Mouse (Mus musculus): Measurements from ENCODE around the gene Hnrnpa3.
"Not testable (repeated sequence)": the region's sequence is repeated elsewhere in the genome, so short reads cannot be mapped to it uniquely, and the experiment has no call there.

The Hnrnpa3 gene

DNA sequence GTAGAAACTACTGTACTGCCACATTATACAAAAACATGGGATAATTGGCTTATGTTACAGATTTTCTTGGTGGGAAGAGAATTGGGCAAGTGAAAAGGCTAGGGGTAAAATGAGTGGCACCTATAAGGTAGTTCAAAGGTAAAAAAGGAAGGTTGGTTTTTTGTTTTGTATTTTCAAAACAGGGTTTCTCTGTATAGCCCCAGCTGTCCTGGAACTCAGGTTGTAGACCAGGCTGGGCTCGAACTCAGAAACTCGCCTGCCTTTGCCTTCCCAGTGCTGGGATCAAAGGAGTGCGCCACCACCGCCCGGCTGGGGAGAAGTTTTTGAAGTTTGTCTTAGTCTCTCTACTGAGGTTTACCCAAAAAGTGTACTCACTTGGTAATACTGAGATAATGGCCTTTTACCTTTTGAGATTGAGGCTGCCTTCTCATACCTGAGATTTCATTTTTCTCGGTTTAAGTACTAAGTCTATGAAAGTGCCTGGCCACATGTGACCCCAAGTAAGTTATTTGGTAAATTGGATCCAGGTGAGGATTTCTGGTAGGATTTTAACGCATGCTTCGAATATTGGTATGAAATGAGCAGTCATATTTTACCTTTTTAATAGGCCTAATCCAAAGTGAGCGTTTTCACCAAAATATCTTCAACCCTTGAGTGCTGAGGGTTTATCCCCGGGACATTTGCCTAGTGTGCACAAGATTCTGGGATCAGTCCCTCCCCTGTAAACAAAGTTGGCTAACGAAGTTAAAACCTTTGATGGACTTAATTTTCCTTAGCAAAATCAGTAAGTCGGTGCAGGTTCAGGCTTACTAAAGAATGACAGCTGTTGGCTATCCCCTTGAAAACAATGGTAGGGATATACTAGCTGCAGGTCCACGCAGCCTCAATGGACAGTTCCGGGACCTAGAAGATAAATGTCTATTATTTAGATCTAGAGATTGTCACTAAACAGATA is 10.7 kb downstream of the Hnrnpa3 start:
- in situ Hi-C loops (cut with MboI; ENCODE audit: low pct_unique_long_range_greater_than_20kb in 1 of 2, low sequenced_read_pairs in 2 of 2, unreplicated experiment in 1 of 2): loop anchor here in 1 of 2 experiments (10.0 kb wide), 2 partner anchors 55 to 105 kb away; no protein-coding TSS in a partner anchor

DNA sequence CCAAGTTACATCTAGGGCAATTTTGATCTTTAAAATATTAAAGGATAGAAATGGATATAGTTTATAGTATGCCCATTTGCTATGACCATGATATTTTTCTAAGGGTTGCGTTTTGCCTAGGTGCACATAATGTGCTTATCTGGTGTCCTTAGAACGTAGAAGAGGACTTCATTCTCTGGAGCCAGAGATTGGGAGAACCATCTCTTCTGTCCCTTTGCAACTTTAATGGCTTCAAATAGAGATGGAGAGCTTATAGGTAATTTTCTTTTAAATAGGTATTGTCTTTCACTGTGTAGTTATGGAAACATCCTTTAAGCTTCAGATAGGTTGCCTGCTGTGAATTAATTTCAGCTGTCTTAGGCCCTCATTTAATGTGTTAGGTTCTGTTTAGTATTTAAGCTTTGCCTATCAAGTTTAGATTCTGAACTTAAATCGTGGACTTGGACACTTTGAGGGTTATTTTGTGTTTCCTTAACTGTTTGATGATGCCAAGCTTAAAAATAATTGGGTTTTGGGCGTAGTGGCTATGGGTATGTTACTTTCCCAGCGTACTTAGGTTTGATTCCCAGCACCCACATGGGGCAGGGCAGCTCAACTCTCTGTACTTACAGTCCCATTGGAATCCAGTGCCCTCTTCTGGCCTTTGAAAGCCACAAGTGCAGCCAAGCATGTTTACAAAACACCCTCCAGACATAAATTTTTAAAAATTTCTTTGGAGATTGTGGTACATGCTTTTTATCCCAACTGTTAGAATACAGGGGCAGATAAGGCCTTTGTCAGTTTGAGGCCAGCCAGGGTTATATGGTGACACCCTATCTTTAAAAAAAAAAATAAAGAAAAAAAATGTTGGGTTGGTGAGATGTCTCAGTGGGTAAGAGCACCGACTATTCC is 11.6 kb downstream of the Hnrnpa3 start:
- in situ Hi-C loops (cut with MboI; ENCODE audit: low pct_unique_long_range_greater_than_20kb in 1 of 2, low sequenced_read_pairs in 2 of 2, unreplicated experiment in 1 of 2): loop anchor here in 1 of 2 experiments (10.0 kb wide), 2 partner anchors 56 to 104 kb away; no protein-coding TSS in a partner anchor

DNA sequence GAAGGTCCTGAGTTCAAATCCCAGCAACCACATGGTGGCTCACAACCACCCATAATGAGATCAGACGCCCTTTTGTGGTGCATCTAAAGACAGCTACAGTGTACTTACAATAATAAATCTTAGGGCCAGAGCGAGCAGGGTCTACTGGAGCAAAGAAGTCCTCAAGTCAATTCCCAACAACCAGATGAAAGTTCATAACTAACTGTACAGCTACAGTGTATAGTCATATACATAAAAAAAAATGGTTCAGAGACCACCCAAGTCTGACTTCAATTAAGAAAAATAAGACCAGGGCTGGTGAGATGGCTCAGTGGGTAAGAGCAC is 12.2 kb downstream of the Hnrnpa3 start:
- in situ Hi-C loops (cut with MboI; ENCODE audit: low pct_unique_long_range_greater_than_20kb in 1 of 2, low sequenced_read_pairs in 2 of 2, unreplicated experiment in 1 of 2): loop anchor here in 1 of 2 experiments (10.0 kb wide), 2 partner anchors 56 to 104 kb away; no protein-coding TSS in a partner anchor

DNA sequence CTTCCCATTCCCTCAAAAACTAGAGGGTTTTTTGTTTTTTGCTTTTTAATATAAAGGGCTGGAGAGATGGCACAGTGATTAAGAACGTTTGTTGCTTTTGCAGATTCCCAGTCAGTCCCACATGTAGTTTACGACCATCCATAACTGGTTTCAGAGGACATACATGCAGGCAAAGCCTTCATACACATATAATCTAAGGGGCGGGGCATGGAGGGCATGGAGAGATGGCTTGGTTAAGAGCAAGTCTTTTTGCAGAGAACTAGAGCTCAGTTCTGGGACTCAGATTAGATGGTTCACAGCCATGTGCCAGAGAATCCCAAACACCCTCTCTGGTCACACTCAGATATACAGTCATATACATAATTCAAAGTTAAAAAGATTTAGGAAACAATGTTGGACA is 13.5 kb downstream of the Hnrnpa3 start:
- in situ Hi-C loops (cut with MboI; ENCODE audit: low pct_unique_long_range_greater_than_20kb in 1 of 2, low sequenced_read_pairs in 2 of 2, unreplicated experiment in 1 of 2): loop anchor here in 1 of 2 experiments (10.0 kb wide), 2 partner anchors 58 to 102 kb away; no protein-coding TSS in a partner anchor

DNA sequence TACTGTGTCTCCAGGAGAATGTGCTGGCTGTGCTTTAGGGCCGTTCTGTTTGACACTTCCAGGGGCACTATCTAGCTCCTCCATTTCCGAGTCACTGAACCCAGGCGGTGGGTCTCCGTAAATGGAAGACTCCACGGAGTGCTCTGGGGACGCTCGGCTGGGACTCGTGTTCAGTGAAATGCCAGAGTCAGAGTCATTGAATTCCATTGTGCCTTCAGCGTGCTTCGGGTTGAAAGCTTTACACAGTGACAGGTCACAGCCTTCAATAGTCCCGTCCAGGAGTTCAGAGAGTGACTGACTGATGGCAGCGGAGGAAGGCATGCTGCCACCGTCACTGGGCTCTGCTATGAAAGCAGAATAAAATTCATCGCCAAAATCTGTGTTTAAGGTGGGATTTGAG is 17.5 kb downstream of the Hnrnpa3 start:
- in situ Hi-C loops (cut with MboI; ENCODE audit: low pct_unique_long_range_greater_than_20kb in 1 of 2, low sequenced_read_pairs in 2 of 2, unreplicated experiment in 1 of 2): loop anchor here (5.0 to 10.0 kb wide), 3 partner anchors 62 to 101 kb away; no protein-coding TSS in a partner anchor

DNA sequence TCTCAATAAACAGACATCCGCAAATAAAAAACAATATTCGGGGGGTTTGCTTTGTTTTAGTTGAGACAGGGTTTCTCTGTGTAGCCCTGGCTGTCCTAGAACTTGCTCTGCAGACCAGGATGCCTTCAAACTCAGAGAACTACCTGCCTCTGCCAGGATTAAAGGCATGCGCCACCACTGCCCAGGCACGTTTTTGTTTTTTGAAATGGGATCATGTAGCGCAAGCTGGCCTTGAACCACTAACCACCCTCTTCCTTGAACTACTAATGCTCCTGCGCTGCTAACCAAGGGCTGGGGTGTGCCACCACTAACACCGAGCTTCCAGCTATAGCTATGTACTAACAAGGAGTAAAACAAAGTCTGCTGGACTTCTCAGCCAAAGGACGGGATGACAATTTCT is 20.9 kb downstream of the Hnrnpa3 start:
- in situ Hi-C loops (cut with MboI; ENCODE audit: low pct_unique_long_range_greater_than_20kb in 1 of 2, low sequenced_read_pairs in 2 of 2, unreplicated experiment in 1 of 2): loop anchor here (5.0 to 10.0 kb wide), 3 partner anchors 65 to 97 kb away; no protein-coding TSS in a partner anchor

DNA sequence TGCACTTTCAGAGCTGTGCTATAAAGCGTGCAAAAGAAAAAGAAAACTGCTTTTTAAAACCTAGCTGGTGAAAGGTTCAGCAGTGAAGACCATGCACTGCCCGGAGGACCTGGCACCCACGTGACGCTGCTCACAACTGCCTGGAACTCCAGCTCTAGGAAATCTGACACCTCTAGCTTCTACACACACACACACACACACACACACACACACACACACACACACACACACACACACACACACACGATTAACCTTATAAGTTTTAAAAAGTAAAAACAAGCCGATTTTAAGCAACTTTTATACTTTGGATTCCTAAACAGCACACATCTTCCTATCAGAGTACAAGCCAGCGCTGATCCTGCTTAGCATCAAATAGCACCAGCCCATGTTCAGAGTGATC is 22.4 kb downstream of the Hnrnpa3 start:
- in situ Hi-C loops (cut with MboI; ENCODE audit: low pct_unique_long_range_greater_than_20kb in 1 of 2, low sequenced_read_pairs in 2 of 2, unreplicated experiment in 1 of 2): no loop called here

DNA sequence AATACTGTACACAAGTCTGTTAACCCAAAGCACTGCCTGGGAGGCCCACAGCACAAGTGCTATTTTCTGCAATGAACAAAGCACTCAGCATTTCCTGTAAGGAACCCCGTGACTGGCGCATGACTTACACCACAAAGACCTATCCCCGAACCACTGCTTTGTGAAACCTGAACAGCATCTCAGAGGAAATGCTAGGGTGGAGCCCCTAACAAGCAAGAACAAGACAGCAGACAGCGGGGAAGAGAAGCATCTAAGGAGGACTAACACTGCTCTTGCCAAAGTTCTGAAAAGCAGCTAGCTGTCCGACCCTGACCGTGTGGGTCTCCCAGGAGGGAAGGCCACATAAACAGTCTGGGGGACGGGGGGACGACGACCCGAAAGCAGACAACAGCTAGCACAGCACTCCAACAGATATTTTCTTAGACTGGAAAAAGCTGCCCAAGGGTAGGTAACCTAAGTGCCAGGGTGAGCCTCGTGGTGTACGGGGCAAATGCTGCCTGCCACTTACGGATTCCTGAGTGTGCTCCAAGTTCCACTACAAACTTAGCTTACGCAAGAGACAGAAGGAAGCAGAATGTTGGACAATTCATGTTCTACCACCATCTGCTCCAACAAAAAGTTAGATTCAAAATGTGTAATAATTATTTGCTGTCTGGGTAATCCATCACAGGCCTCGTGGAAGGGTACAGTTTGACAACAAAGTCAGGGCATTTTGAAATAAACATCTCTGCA is 24.1 kb downstream of the Hnrnpa3 start:
- in situ Hi-C loops (cut with MboI; ENCODE audit: low pct_unique_long_range_greater_than_20kb in 1 of 2, low sequenced_read_pairs in 2 of 2, unreplicated experiment in 1 of 2): no loop called here

DNA sequence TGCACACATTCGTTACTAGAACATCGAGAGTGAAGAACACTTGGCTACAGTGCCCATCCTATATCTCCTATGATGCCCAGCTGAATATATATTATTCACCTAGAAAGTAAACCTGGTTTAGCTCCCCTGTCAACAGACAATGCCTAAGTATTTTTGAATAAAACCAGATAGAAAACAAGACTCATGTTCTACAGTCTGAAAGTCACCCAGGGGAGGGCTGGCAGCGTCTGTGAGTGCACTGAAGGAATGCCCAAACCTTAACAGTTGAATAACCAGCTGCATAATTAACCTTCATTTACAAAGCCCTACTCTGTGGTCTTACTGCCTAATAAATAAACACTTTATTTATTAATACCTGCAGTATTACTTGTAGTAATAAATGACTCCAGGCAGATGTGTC is 25.5 kb downstream of the Hnrnpa3 start:
- in situ Hi-C loops (cut with MboI; ENCODE audit: low pct_unique_long_range_greater_than_20kb in 1 of 2, low sequenced_read_pairs in 2 of 2, unreplicated experiment in 1 of 2): no loop called here

DNA sequence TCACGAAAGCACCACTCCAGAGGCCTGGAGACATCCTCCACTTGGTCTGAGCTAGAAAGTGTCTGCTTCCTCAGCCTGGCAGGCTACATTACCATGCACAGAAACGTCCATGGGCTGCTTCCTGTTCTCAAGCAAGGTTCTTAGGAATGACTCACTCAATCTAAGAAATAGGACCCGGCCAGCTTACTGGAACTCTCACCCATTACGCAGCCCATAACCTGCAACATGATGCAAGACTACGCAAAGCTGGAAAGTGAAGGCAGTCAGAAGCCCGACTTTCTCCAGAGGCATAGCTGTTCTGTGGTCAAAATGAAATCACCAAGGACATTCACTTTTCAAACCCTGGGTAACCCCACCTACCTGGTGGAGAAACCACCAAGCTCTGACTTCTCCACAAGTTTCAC is 26.4 kb downstream of the Hnrnpa3 start:
- in situ Hi-C loops (cut with MboI; ENCODE audit: low pct_unique_long_range_greater_than_20kb in 1 of 2, low sequenced_read_pairs in 2 of 2, unreplicated experiment in 1 of 2): no loop called here

DNA sequence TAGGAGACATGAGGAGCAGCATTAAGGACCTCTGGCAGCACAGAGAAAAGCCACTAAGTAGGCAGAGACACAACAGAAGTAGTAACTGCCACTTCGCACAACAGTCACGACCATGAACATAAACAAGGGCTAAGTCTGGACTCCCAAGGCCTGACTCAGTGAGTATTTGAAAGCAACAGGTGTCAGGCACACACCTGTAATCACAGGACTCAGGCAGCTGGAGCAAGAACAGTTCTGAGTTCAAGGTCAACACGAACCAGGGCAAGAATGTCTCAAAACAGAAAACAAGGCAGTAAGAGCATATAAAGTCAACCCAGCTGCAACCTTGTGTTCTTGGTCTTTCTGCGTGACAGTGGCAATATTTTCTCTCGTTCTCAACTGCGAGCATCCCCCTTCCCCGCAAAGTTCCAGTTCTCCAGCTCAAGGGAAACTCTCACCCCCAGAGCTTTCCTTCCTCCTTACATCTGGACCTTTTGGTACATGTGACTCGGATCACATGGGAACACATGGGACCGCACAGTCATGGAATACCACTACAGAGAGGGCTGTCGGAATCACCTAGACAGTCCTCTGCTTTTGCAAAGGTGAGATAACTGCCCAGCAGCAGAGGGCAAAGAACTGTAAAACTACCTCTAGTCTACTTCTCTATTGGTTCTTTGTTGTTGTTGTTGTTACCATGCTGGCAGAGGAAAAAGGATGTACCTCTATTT is 28.1 kb downstream of the Hnrnpa3 start:
- in situ Hi-C loops (cut with MboI; ENCODE audit: low pct_unique_long_range_greater_than_20kb in 1 of 2, low sequenced_read_pairs in 2 of 2, unreplicated experiment in 1 of 2): no loop called here

DNA sequence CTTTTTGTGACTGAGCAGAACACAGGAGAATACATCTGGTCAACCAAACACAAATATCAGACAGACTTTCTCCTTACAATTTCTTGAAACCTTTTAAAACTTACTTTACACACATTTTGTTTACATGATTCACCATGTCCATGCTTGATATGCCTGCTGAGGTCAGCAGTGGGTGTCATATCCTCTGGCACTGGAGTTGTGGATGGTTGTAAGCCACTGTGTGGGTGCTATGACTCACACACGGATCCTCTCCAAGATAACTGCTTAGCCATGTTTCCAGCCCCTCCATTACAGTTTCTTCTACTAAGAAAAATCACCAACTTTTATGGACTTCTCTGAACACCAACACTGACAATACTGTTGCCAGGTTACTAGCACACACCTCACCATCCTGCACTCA is 29.8 kb downstream of the Hnrnpa3 start:
- in situ Hi-C loops (cut with MboI; ENCODE audit: low pct_unique_long_range_greater_than_20kb in 1 of 2, low sequenced_read_pairs in 2 of 2, unreplicated experiment in 1 of 2): no loop called here

DNA sequence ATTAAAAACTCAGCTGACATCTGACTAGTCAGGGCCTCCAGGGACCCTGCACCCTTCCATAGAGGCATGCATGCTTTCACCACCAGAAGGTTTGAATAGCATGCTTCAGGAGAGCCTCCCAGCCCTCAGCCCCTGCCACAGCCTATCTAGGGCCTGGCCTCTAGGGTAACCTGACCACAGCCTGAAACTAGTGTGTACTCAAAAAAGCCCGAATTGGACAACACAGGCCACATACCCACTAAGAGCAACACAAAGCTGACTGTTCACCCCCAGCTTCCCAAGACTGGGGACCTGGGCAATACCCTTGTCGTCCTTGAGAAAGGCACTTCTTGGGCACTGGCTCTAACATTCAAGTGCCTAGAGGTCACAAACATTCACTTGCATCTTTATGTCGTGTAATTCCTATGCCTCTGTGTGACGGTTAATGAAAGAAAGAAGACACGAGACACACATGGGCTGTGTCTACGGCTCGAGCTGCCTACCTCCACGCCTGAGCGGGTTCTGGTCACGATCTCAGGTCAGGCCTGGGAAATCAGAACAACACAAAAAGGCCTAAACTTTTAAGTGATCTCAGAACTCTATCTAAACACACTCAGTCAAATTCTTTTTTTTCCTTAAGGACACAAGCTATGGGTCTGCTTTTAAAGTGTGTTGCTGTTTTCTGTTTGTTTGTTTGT is 30.6 kb downstream of the Hnrnpa3 start:
- in situ Hi-C loops (cut with MboI; ENCODE audit: low pct_unique_long_range_greater_than_20kb in 1 of 2, low sequenced_read_pairs in 2 of 2, unreplicated experiment in 1 of 2): no loop called here

DNA sequence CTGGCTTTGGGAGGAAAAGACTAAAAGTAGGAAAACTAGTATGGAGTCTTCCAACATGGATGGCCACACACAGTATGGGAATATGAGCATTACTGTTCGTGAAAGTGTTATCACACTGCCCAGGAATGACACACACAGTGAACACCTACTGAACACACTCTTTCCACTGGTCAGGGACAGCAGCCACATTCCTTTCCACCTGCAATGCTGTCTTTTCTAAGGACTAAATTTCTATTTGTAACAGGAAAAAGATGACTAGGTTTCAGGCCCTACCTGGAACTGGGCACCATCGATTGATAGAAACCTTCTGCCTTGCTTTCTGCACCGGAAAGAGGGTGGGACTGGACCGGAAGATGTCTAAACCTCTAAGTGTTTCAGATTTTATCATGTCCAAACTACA is 31.6 kb downstream of the Hnrnpa3 start:
- in situ Hi-C loops (cut with MboI; ENCODE audit: low pct_unique_long_range_greater_than_20kb in 1 of 2, low sequenced_read_pairs in 2 of 2, unreplicated experiment in 1 of 2): no loop called here

DNA sequence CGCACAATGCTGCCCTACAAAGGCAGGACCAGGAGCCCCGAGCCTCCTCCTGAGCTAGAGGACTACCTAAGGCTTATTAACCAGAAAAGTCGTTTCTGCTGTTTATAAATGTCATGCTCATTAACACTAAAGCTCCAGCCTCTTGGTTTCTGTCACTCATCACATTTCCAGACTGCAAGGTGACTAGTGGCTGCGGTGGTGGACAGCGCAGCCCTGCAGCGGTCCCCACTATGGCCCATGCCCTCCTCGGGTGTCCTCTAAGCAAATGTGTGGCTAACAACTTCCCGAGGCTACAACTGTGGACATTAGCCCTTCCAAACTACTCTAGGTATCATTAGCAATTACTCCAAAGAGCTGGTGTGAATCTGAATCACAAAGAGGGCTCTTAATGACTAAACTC is 32.3 kb downstream of the Hnrnpa3 start:
- in situ Hi-C loops (cut with MboI; ENCODE audit: low pct_unique_long_range_greater_than_20kb in 1 of 2, low sequenced_read_pairs in 2 of 2, unreplicated experiment in 1 of 2): no loop called here

DNA sequence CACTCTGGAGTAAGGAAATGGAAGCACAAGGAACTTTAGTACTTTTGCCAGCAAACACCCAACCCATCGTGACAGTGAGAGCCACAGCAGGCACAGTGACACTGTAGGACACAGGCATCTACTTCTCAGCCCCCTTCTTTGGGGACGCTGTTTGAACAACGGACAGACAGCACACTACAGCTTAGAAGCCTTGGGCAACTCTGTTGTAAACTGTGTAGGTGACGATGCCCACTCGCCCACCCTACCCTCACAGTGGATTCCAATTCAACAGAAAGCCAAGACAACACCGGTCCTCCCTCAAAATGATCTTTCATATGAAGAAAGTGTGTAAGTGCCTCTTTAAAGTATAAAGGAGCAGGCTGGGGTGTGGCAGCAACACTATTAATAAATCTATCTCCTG is 33.3 kb downstream of the Hnrnpa3 start:
- in situ Hi-C loops (cut with MboI; ENCODE audit: low pct_unique_long_range_greater_than_20kb in 1 of 2, low sequenced_read_pairs in 2 of 2, unreplicated experiment in 1 of 2): no loop called here

DNA sequence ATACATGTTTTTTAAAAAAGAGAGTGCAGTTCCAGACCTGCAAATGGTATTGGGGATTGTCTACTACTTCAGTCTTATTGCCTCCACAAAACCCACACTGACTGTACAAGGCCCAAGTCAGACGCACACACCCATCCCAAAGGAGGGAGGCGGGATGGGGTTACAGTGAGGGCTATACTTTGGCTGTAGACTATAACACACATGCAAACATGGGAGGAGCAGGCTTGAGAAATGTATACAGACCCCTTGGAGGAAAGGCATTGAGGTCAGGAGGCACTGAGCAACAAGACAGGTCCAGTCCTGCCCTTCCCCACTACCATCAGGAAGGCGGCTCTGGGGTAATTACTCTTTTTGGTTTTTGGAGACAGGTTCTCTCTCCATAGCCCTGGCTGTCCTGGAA is 35.9 kb downstream of the Hnrnpa3 start:
- in situ Hi-C loops (cut with MboI; ENCODE audit: low pct_unique_long_range_greater_than_20kb in 1 of 2, low sequenced_read_pairs in 2 of 2, unreplicated experiment in 1 of 2): not testable (repeated sequence)
